Mouse (Mus musculus) WW6 (cell line): ENCODE data around the gene Sh2b1.

Experiments used
- DNase-seq: peaks from one replicate; pipeline ENCODE4 v3.0.0-alpha.2; 2013; ENCODE audit warnings: low read depth, low spot score

Gene Sh2b1

GRCm38 (mm10) chr7:126474486-126474955, 703 bp downstream of the Sh2b1 start:
- no peak for DNase-seq

GRCm38 (mm10) chr7:126473470-126474086, 1.6 kb downstream of the Sh2b1 start:
- DNase-seq, result no peak

- no peak for DNase-seq
These were observed 2.5 kb downstream of the Sh2b1 start for GRCm38 (mm10) chr7:126472713-126473112.

GRCm38 (mm10) chr7:126472306-126472705, 2.9 kb downstream of the Sh2b1 start:
- no peak for DNase-seq

GRCm38 (mm10) chr7:126471853-126472252, 3.4 kb downstream of the Sh2b1 start:
- no peak for DNase-seq

GRCm38 (mm10) chr7:126471361-126471760, 3.9 kb downstream of the Sh2b1 start:
- DNase-seq, result no peak

GRCm38 (mm10) chr7:126470077-126470476, 5.1 kb downstream of the Sh2b1 start:
- no peak for DNase-seq

- no peak for DNase-seq
These were observed 7.2 kb downstream of the Sh2b1 start for GRCm38 (mm10) chr7:126467834-126468627.

- DNase-seq, result no peak
These were observed 8.0 kb downstream of the Sh2b1 start for GRCm38 (mm10) chr7:126467271-126467670.

- no peak for DNase-seq
These were observed 8.5 kb downstream of the Sh2b1 start for GRCm38 (mm10) chr7:126466707-126467106.

GRCm38 (mm10) chr7:126466116-126466515, 9.1 kb downstream of the Sh2b1 start:
- no peak for DNase-seq

- no peak for DNase-seq
These were observed 9.8 kb downstream of the Sh2b1 start for GRCm38 (mm10) chr7:126465246-126466030.

- DNase-seq, result no peak
These were observed 10.4 kb downstream of the Sh2b1 start for GRCm38 (mm10) chr7:126464836-126465235.

- no peak for DNase-seq
These were observed 11.1 kb downstream of the Sh2b1 start for GRCm38 (mm10) chr7:126464121-126464520.

- no peak for DNase-seq
These were observed 11.7 kb downstream of the Sh2b1 start for GRCm38 (mm10) chr7:126463547-126463946.

GRCm38 (mm10) chr7:126463004-126463403, 12.2 kb downstream of the Sh2b1 start, which contains the start of gene Atp2a1:
TSS of gene Atp2a1 (minus strand) at chr7:126463108.
- no peak for DNase-seq

- no peak for DNase-seq
These were observed 13.6 kb downstream of the Sh2b1 start for GRCm38 (mm10) chr7:126461626-126462025.

- DNase-seq, result no peak
These were observed 14.4 kb downstream of the Sh2b1 start for GRCm38 (mm10) chr7:126460623-126461399.

- DNase-seq, result no peak
These were observed 16.2 kb downstream of the Sh2b1 start for GRCm38 (mm10) chr7:126458844-126459618.

GRCm38 (mm10) chr7:126458225-126458624, 17.0 kb downstream of the Sh2b1 start:
- no peak for DNase-seq
